Mouse (Mus musculus) liver, embryonic 16.5 days (tissue): Measurements from ENCODE around the gene Dqx1. TPM values are rescaled to one million over a fixed set of nuclear protein-coding genes. Genes with fewer than 3 reads are reported as not detected.

Experiments used
- ATAC-seq: fragments of 200-750 bp; cut with Nextera tagmentation; 2 replicates; pipeline ENCODE4 v1.8.0; 2017; ENCODE audit warnings: low read depth, mild to moderate bottlenecking, moderate number of reproducible peaks, moderate library complexity
- H3K27ac ChIP-seq: fragments of 300-500 bp; sonication (generic); 2 replicates; pipeline ENCODE4 v1.5.1; 2014; ENCODE audit warnings: mild to moderate bottlenecking, low read length
- H3K27me3 ChIP-seq: fragments of 300-500 bp; sonication (generic); 2 replicates; pipeline ENCODE4 v1.6.1; 2014; ENCODE audit warnings: low read depth, low read length, mixed read lengths; ENCODE audit not compliant: control insufficient read depth, insufficient read depth
- H3K36me3 ChIP-seq: fragments of 300-500 bp; sonication (generic); 2 replicates; pipeline ENCODE4 v1.6.1; 2014; ENCODE audit warnings: mild to moderate bottlenecking; ENCODE audit not compliant: control insufficient read depth, insufficient read depth
- H3K4me1 ChIP-seq: fragments of 300-500 bp; sonication (generic); 2 replicates; pipeline ENCODE4 v1.6.1; 2014; ENCODE audit warnings: low read depth, low read length, mixed read lengths; ENCODE audit not compliant: control insufficient read depth
- H3K4me2 ChIP-seq: fragments of 300-500 bp; sonication (generic); 2 replicates; pipeline ENCODE4 v1.6.1; 2014; ENCODE audit warnings: low read depth, low read length, mixed read lengths
- H3K4me3 ChIP-seq: fragments of 300-500 bp; sonication (generic); 2 replicates; pipeline ENCODE4 v1.5.1; 2014; ENCODE audit warnings: low read depth, mild to moderate bottlenecking, low read length
- H3K9ac ChIP-seq: fragments of 300-500 bp; sonication (generic); 2 replicates; pipeline ENCODE4 v1.6.1; 2014; ENCODE audit warnings: low read depth, low read length
- H3K9me3 ChIP-seq: fragments of 300-500 bp; sonication (generic); replicated peaks from 2 replicates; pipeline ENCODE4 v1.6.1; 2016; ENCODE audit warnings: low read length; ENCODE audit not compliant: control insufficient read depth
- WGBS: fragments of 180-500 bp; shearing (Covaris S2); extraction: QIAGEN DNeasy Blood & Tissue Kit; methylation state at CpG from one replicate; pipeline ENCODE4 v1.1.7; 2014; ENCODE audit not compliant: insufficient replicate concordance; 5-methylcytosine and 5-hydroxymethylcytosine counted together
- polyA plus RNA-seq: library from polyadenylated mRNA; unstranded; fragments of >200 nt; fragmentation: Nextera tagmentation; extraction: Ambion mirVana; gene quantifications from 2 replicates; pipeline ENCODE4 v1.2.1, GENCODE M21; 2015

Dqx1 gene
- polyA plus RNA-seq, 1 experiment from 2014 or later, result 9.3 TPM

GRCm38 (mm10) chr6:83029777-83030176 is 27.9 kb upstream of the Dqx1 start:
- Histone ChIP-seq H3K27me3 (peaks cover 7% of the 10 kb centered on the region), H3K4me3 (no peak overlapping the region), H3K27ac (no peak overlapping the region), H3K4me1 (peaks cover 30% of the 10 kb centered on the region), H3K36me3 (peaks cover 6% of the 10 kb centered on the region; the same call in 1 of the 2 replicates), H3K9ac (no peak overlapping the region), H3K4me2 (no peak overlapping the region), H3K9me3 (no peaks in the 10 kb centered on the region)
- ATAC-seq, result no peak
- WGBS, result 67% methylated on average over 10 of the region's 10 CpGs

- H3K27ac ChIP-seq, result no peak overlapping the region
- H3K4me3 ChIP-seq, result no peak overlapping the region
- H3K9ac ChIP-seq, result no peak overlapping the region
- H3K27me3 ChIP-seq, result peaks cover 14% of the 10 kb centered on the region
- H3K9me3 ChIP-seq, result no peaks in the 10 kb centered on the region
- H3K4me2 ChIP-seq, result no peak overlapping the region
- ATAC-seq, result no peak
- 71% methylated on average over 7 of the region's 7 CpGs for WGBS
- peaks cover 6% of the 10 kb centered on the region; the same call in 1 of the 2 replicates for H3K36me3 ChIP-seq
- peaks cover 26% of the 10 kb centered on the region for H3K4me1 ChIP-seq
These were observed 26.5 kb upstream of the Dqx1 start for GRCm38 (mm10) chr6:83031111-83031510.

GRCm38 (mm10) chr6:83031921-83032590 is 25.6 kb upstream of the Dqx1 start:
- H3K27ac ChIP-seq, result peak overlapping the region; percentile 83
- ATAC-seq, result no peak
- H3K9ac ChIP-seq, result peak overlapping the region; percentile 77
- H3K27me3 ChIP-seq, result peaks cover 14% of the 10 kb centered on the region
- WGBS, result 58% methylated on average over 18 of the region's 18 CpGs
- H3K4me1 ChIP-seq, result peaks cover 26% of the 10 kb centered on the region
- H3K4me2 ChIP-seq, result peak overlapping the region; percentile 66
- H3K36me3 ChIP-seq, result peaks cover 6% of the 10 kb centered on the region; the same call in 1 of the 2 replicates
- H3K9me3 ChIP-seq, result no peaks in the 10 kb centered on the region
- H3K4me3 ChIP-seq, result peak overlapping the region; percentile 78

DNA sequence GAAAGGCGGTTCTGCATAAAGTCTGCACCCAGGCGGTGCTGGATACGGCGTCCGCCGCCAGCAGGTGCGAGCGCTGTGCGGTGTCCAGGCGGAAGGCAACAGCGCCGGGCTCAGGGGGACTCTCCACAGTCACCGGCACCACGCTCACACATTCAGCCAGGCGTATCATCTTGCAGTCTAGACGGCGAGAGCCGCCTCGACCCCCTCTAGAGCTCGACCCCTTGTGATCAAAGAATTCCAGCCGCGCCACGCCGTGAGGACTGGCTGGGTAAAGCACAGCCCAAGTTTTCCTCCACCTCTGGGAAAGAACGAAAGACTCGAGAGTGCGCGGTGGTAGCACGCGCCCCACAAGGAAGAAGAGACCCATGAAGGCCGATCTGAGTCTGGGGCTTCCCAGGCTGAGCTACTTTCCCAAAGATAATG is 24.9 kb upstream of the Dqx1 start:
- H3K4me2 ChIP-seq, result peak overlapping the region; percentile 66
- H3K27ac ChIP-seq, result peak overlapping the region; percentile 83
- ATAC-seq, result peak; percentile 70
- H3K27me3 ChIP-seq, result peaks cover 14% of the 10 kb centered on the region
- H3K9me3 ChIP-seq, result no peaks in the 10 kb centered on the region
- peaks cover 6% of the 10 kb centered on the region; the same call in 1 of the 2 replicates for H3K36me3 ChIP-seq
- peaks cover 26% of the 10 kb centered on the region for H3K4me1 ChIP-seq
- under 1% methylated on average over 31 of the region's 31 CpGs for WGBS
- H3K4me3 ChIP-seq, result peak overlapping the region; percentile 78
- H3K9ac ChIP-seq, result peak overlapping the region; percentile 77

DNA sequence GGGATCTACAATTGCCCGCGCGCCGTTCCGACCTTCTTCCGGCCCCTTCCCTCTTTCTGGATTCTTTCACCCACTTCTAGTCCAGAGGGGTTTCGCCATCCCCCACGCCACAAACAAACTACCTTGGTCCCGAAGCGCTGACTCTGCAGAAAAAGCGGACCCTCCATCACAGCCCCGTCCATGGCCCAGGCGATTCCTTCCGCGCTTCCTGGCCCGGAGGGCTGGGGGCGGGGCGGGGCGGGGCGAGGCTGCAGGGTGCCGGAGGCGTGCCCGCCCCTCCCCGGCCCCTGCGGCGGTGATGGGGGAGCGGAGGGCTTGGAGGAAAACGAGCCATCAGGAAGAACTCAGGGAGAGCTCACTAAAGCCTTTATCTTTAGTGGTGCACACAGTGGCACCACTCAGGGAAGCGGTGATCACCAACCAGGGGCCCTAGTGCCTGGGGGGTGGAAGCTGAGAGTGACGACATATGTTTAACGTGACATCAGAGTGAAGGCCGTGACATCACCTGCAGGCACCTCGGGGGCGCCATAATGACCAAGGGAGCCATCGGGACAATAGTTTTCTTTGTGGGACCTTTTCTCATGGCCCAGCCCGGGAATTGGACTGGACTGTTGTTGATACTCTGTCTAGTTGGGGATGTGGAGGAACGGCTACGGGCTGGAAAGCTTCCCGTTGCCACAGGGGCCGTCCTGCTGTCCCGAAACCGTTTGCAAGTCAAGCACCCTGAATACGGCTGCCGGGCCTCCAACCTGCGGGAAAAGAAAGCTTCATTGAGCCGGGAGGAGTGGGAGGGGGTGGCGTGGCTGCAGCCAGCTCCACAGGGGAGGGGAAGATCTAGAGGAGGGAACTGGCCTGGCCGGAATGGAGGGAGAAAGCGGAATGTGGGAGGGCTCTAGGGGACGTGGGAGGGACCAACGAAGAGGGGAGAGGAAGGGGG is 24.1 kb upstream of the Dqx1 start, which contains the start of the genes Dok1 and Loxl3:
Dok1 (minus strand) TSS at position 223 of the 937 bp plus-strand sequence.
Loxl3 (plus strand) TSS at position 925 of the 937 bp plus-strand sequence.
- peaks cover 14% of the 10 kb centered on the region for H3K27me3 ChIP-seq
- H3K4me1 ChIP-seq, result peaks cover 30% of the 10 kb centered on the region
- peak within 1 kb of the TSS; percentile 66 for H3K4me2 ChIP-seq
- peak within 1 kb of the TSS; percentile 77 for H3K9ac ChIP-seq
- peak within 1 kb of the TSS; percentile 78 for H3K4me3 ChIP-seq
- peaks cover 6% of the 10 kb centered on the region; the same call in 1 of the 2 replicates for H3K36me3 ChIP-seq
- peak; percentile 91 for ATAC-seq
- H3K27ac ChIP-seq, result peak within 1 kb of the TSS; percentile 83
- no peaks in the 10 kb centered on the region for H3K9me3 ChIP-seq
- WGBS, result 2% methylated on average over 51 of the region's 51 CpGs

- Histone ChIP-seq H3K4me3 (no peak overlapping the region), H3K36me3 (peaks cover 6% of the 10 kb centered on the region; the same call in 1 of the 2 replicates), H3K4me1 (peaks cover 39% of the 10 kb centered on the region), H3K9me3 (no peaks in the 10 kb centered on the region), H3K27me3 (peaks cover 14% of the 10 kb centered on the region), H3K9ac (no peak overlapping the region), H3K27ac (no peak overlapping the region), H3K4me2 (no peak overlapping the region)
- WGBS, result 64% methylated on average over 5 of the region's 5 CpGs
- no peak for ATAC-seq
These were observed 23.1 kb upstream of the Dqx1 start for GRCm38 (mm10) chr6:83034463-83035055.

GRCm38 (mm10) chr6:83037188-83037587 is 20.5 kb upstream of the Dqx1 start:
- no peaks in the 10 kb centered on the region for H3K9me3 ChIP-seq
- no peak overlapping the region for H3K27ac ChIP-seq
- H3K4me1 ChIP-seq, result peaks cover 36% of the 10 kb centered on the region
- no peak overlapping the region for H3K9ac ChIP-seq
- H3K4me2 ChIP-seq, result no peak overlapping the region
- peaks cover 7% of the 10 kb centered on the region for H3K27me3 ChIP-seq
- no peak for ATAC-seq
- WGBS, result 78% methylated on average over 8 of the region's 8 CpGs
- no peak overlapping the region for H3K4me3 ChIP-seq
- no peaks in the 10 kb centered on the region for H3K36me3 ChIP-seq

DNA sequence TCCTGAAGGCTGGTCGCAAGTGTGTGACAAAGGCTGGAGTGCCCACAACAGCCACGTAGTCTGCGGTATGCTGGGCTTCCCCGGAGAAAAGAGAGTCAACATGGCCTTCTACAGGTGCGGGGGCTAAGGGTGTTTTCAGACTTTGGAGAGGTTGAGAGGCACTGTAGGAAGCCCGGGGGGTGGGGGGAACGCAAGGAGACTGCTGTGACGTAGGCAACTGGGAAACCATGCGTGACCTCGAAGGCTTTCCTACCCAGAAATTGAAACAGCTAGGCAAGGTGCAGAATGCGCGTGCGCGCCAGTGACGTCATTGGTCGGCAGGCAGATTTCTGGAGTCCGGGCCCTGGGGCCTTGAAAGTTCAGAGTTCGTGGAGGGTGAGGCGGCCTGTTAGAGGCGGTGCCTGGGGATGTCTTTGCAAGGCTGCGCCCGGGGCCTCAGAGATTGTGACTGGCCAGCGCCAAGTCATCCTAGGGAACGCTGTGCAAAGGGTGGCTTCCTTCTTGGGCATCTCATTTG is 19.1 kb upstream of the Dqx1 start:
- Histone ChIP-seq H3K4me2 (peak overlapping the region; percentile 69), H3K9me3 (no peaks in the 10 kb centered on the region), H3K27ac (peak overlapping the region; percentile 95), H3K4me3 (peak overlapping the region; percentile 41), H3K4me1 (peaks cover 29% of the 10 kb centered on the region), H3K27me3 (peaks cover 7% of the 10 kb centered on the region), H3K9ac (peak overlapping the region; percentile 55), H3K36me3 (no peaks in the 10 kb centered on the region)
- peak; percentile 99 for ATAC-seq
- WGBS, result 11% methylated on average over 24 of the region's 24 CpGs
